Mouse (Mus musculus) stomach, embryonic 16.5 days (tissue): Measurements from ENCODE around the gene Lyrm9. TPM values are rescaled to one million over a fixed set of nuclear protein-coding genes. Genes with fewer than 3 reads are reported as not detected.

ENCODE experiments used
- ATAC-seq: fragments of 200-750 bp; cut with Nextera tagmentation; 2 replicates; pipeline ENCODE4 v1.8.0; 2017; ENCODE audit warnings: moderate number of reproducible peaks, moderate TSS enrichment; ENCODE audit not compliant: insufficient read depth, low FRiP score
- H3K27ac ChIP-seq: fragments of 300-500 bp; sonication (generic); 2 replicates; pipeline ENCODE4 v1.5.1; 2014; ENCODE audit warnings: low read length
- H3K27me3 ChIP-seq: fragments of 300-500 bp; sonication (generic); 2 replicates; pipeline ENCODE4 v1.6.1; 2014; ENCODE audit warnings: low read length, control low read depth, mixed read lengths; ENCODE audit not compliant: control insufficient read depth, insufficient read depth
- H3K36me3 ChIP-seq: fragments of 300-500 bp; sonication (generic); 2 replicates; pipeline ENCODE4 v1.6.1; 2014; ENCODE audit warnings: low read length; ENCODE audit not compliant: control insufficient read depth, insufficient read depth
- H3K4me1 ChIP-seq: fragments of 300-500 bp; sonication (generic); 2 replicates; pipeline ENCODE4 v1.6.1; 2014; ENCODE audit warnings: low read length, control low read depth, mixed read lengths; ENCODE audit not compliant: control insufficient read depth, insufficient read depth
- H3K4me2 ChIP-seq: fragments of 300-500 bp; sonication (generic); 2 replicates; pipeline ENCODE4 v1.6.1; 2014; ENCODE audit warnings: low read depth, low read length, mixed read lengths
- H3K4me3 ChIP-seq: fragments of 300-500 bp; sonication (generic); replicated peaks from 2 replicates; pipeline ENCODE4 v1.5.1; 2014; ENCODE audit warnings: mild to moderate bottlenecking, low read length
- H3K9ac ChIP-seq: fragments of 300-500 bp; sonication (generic); 2 replicates; pipeline ENCODE4 v1.6.1; 2014; ENCODE audit warnings: low read length
- H3K9me3 ChIP-seq: fragments of 300-500 bp; sonication (generic); replicated peaks from 2 replicates; pipeline ENCODE4 v1.6.1; 2016; ENCODE audit warnings: low read length, control low read depth; ENCODE audit not compliant: control insufficient read depth
- WGBS: fragments of 180-500 bp; shearing (Covaris S2); extraction: QIAGEN DNeasy Blood & Tissue Kit; methylation state at CpG from one replicate; pipeline ENCODE4 v1.1.7; 2014; 5-methylcytosine and 5-hydroxymethylcytosine counted together
- polyA plus RNA-seq: library from polyadenylated mRNA; unstranded; fragments of >200 nt; fragmentation: Nextera tagmentation; extraction: Ambion mirVana; gene quantifications from 2 replicates; pipeline ENCODE4 v1.2.1, GENCODE M21; 2015

Gene Lyrm9
- polyA plus RNA-seq, 1 experiment from 2014 or later: 20.0 TPM

DNA sequence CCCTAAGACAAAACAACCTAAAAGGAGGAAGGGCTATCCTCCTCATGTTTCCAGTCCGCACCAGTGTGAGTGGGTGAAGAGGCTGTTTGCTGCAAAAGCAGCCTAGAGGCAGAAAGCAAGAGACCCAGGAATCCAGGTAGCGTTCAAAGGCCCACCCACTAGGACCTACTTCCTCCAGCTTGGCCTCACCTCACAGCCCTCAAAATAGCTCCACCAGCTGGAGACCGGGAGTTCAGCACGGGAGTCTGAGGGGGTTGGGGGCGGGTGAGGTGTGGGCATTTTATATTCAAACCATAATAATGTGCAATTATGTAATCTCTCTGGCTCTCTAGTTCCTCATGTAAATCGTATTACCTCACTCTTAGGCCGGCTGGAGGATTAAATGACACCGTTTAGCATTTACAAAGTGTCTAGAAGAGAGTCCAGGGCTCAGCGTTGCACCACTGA lies 20.7 kb upstream of the Lyrm9 start:
- ATAC-seq: no peak
- H3K27me3 ChIP-seq: no peaks in the 10 kb centered on the region
- no peak overlapping the region for H3K4me2 ChIP-seq
- no peaks in the 10 kb centered on the region for H3K9me3 ChIP-seq
- H3K4me3 ChIP-seq: no peak overlapping the region
- no peak overlapping the region for H3K27ac ChIP-seq
- WGBS: 45% methylated on average over 9 of the region's 9 CpGs
- H3K4me1 ChIP-seq: no peaks in the 10 kb centered on the region
- H3K9ac ChIP-seq: no peak overlapping the region
- H3K36me3 ChIP-seq: no peaks in the 10 kb centered on the region

DNA sequence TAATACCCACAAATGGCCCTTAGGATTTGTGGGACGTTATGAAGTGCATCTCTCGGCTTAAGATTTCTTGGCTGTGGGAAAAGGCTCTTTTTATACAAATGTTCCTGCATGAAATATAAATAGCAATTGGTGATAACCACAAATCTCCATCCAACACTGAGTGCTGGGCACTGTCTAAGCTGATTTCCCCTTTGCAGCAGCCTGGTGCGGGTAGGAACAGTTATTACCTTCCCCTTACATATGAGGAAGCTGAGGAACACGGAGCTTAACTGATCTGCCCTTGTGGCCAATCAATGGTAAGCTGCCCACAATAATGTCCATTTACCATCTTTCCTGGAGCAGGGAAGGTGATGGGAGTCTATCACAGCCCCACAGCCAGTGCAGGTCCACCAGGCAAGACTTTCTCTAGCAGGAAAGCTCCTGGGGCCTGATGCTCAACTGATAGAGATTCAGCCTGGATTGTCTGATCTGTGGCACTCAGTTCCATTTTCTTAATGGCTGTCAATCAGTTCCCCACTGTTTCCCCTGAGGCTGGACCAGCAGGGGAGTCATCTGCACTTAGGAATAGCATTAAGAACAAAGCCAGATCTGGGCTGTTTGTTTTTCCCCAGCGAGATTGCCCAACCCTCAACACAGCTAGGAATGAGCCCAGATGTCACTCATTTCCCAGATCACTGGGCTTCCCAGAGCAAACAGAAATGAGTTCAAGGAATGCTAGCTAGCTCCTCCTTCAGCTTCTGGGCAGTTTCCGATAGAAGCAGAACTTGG lies 18.9 kb upstream of the Lyrm9 start:
- no peaks in the 10 kb centered on the region for H3K9me3 ChIP-seq
- no peak overlapping the region for H3K4me3 ChIP-seq
- no peak overlapping the region for H3K4me2 ChIP-seq
- no peak overlapping the region for H3K27ac ChIP-seq
- ATAC-seq: no peak
- H3K27me3 ChIP-seq: no peaks in the 10 kb centered on the region
- no peaks in the 10 kb centered on the region for H3K4me1 ChIP-seq
- H3K9ac ChIP-seq: no peak overlapping the region
- H3K36me3 ChIP-seq: no peaks in the 10 kb centered on the region
- WGBS: 51% methylated on average over 6 of the region's 6 CpGs

DNA sequence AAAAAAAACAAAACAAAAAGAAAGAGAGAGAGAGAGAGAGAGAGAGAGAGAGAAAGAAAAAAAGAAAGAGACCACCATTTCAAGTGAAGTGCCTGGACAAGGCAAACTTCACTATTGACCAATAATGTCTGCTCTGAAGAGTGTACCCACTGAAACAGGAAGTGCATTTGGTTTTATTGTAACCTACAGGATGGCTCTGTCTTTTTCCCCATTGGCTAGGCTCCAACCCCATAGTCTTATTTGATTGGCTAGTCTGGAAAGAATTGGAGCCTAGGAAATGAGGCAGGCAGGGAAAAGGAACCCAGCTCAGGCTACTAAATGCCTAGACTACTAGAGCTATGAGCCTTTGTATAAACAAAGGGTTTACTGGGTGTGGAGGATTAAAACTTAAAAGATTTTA lies 17.0 kb upstream of the Lyrm9 start:
- H3K9me3 ChIP-seq: no peaks in the 10 kb centered on the region
- H3K4me2 ChIP-seq: no peak overlapping the region
- H3K27ac ChIP-seq: no peak overlapping the region
- ATAC-seq: no peak
- H3K4me1 ChIP-seq: no peaks in the 10 kb centered on the region
- H3K9ac ChIP-seq: no peak overlapping the region
- no peaks in the 10 kb centered on the region for H3K27me3 ChIP-seq
- H3K4me3 ChIP-seq: no peak overlapping the region
- no peaks in the 10 kb centered on the region for H3K36me3 ChIP-seq

DNA sequence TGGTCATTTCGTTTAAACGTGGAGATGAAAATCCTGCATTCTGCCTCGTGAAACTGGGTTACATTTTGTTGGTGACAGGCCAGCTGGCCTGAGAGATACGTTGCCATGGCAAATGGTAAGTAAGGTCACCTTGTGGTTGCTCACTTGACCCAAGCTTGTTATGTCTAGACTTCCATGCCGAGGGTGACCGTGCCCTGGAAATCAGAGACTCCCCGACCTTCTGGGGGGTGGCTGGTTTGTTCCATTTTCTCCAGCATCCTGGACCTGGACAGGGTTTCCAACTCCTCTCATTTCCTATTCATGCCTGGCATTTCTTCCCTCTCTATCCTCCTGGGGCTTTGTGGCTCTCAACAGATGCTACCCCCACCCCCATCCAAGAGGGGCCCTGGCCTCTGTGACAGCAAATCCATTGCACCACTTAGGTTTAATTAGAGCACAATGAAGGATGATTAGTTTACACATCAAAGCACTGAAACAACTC lies 11.9 kb upstream of the Lyrm9 start:
- WGBS: 50% methylated on average over 7 of the region's 7 CpGs

DNA sequence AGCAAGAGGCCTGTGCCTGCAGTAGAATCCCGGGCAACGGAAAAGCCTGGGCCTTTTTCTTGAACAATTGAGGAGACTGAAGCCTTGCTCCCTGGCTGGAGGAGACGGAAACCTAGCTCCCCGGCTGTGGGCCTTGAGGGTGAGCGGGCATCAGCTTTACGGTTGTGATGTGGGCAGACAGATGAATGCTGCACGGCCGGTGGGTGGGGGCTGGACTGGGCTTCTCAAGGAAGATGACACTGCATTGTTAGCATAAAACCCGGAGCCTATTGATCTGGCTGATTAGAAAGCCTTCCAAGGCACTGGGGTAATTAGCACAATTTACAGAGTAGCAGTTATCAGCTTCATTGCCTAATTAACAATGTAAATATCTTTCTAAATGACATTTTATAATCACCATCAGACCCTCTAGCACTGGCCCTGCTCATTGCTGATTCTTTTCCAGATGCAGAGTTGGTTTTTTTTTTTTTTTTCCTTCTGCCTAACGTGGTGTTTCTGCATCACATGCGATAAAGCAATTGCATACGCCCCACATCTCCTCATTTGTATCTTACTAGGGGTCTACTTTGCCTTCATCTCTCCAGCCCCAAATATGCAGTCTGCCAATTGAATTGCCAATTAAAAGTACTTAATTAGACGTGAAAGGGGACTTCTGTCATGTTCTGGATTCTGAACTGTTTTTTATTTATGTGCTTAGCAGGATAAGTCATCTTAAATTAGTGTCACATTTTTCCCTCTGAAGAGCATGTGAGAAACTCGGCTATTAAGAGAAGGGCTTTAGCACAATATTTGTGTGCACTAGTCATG lies 10.2 kb upstream of the Lyrm9 start:
- ATAC-seq: no peak
- H3K4me1 ChIP-seq: no peaks in the 10 kb centered on the region
- H3K27me3 ChIP-seq: no peaks in the 10 kb centered on the region
- no peak overlapping the region for H3K9ac ChIP-seq
- H3K36me3 ChIP-seq: no peaks in the 10 kb centered on the region
- no peak overlapping the region for H3K4me2 ChIP-seq
- H3K4me3 ChIP-seq: no peak overlapping the region
- no peaks in the 10 kb centered on the region for H3K9me3 ChIP-seq
- no peak overlapping the region for H3K27ac ChIP-seq
- 74% methylated on average over 14 of the region's 14 CpGs for WGBS

More for the DNA sequence above, 11.9 kb upstream of the Lyrm9 start:
- Histone ChIP-seq H3K4me2 (no peak overlapping the region), H3K4me1 (no peaks in the 10 kb centered on the region), H3K27me3 (no peaks in the 10 kb centered on the region), H3K9me3 (no peaks in the 10 kb centered on the region), H3K9ac (no peak overlapping the region), H3K27ac (no peak overlapping the region), H3K4me3 (no peak overlapping the region), H3K36me3 (no peaks in the 10 kb centered on the region)
- ATAC-seq: no peak

DNA sequence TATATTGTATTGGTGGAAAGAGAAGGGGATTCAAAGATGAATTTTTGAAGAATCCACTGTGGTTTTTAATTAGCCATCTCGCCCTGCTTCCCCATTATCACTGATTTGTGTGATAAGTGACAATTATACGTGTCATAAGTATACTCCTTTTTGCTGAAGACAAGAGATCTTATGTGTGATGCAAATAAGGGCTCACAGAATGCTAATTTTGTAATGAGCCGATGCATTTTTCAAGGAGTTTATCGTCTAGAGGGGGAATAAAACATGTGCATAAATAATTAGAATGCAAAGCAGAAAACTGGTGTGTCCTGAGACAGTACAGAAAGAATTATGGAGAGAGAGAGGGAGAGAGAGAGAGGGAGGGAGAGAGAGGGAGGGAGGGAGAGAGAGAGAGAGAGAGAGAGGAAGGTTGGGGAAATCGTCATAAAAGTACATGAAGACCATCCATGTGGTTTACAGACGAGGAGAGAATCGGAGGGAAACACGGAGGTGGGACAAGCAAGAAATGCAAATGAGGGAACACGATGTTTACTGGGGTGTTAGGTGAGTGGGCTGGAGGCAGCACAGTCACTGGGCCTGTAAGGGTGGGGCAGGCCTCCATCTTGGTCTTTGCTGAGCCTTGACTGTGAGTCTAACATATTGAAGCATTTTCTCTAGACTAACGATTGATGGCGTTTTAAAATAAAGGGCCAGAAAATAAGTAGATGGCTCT lies 8.9 kb upstream of the Lyrm9 start:
- Histone ChIP-seq H3K9me3 (no peaks in the 10 kb centered on the region), H3K4me2 (no peak overlapping the region), H3K27me3 (no peaks in the 10 kb centered on the region), H3K4me1 (no peaks in the 10 kb centered on the region), H3K36me3 (no peaks in the 10 kb centered on the region), H3K9ac (no peak overlapping the region), H3K27ac (no peak overlapping the region), H3K4me3 (no peak overlapping the region)
- no peak for ATAC-seq
- WGBS: 81% methylated on average over 11 of the region's 11 CpGs

DNA sequence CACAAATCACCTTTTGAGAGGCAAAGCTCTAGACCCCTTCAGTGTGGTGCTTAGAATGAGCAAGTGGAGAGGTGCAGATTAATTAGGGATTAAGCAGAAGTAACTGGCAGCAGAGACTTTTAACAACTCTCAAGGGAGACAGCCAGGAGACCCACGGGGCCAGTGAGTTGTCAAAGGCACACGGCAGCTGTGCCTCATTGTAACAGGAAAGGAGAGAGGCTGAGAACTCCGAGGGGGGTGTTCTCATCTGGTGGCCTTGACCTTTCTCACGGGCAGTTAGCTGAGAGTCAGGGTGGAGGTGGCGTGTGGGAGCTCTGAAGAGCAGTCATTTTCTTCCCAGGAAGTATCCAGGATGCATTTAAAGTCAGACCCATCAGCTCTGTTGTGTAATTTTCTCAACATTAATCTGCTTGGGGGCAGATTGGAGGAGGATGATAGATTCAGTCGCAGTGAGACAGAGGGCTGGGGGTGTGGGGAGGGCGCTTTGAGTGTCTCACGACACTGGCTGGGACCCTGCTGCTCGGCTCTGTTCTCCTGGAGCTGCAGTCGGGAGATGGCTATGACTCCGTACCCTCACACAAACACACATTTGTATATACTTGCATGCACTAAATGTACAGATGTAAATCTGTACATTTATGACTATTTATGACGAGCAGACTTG lies 5.9 kb upstream of the Lyrm9 start:
- Histone ChIP-seq H3K27me3 (no peaks in the 10 kb centered on the region), H3K4me1 (no peaks in the 10 kb centered on the region), H3K36me3 (no peaks in the 10 kb centered on the region), H3K4me2 (no peak overlapping the region), H3K9me3 (no peaks in the 10 kb centered on the region), H3K27ac (no peak overlapping the region), H3K9ac (no peak overlapping the region), H3K4me3 (no peak overlapping the region)
- 31% methylated on average over 12 of the region's 12 CpGs for WGBS
- no peak for ATAC-seq

DNA sequence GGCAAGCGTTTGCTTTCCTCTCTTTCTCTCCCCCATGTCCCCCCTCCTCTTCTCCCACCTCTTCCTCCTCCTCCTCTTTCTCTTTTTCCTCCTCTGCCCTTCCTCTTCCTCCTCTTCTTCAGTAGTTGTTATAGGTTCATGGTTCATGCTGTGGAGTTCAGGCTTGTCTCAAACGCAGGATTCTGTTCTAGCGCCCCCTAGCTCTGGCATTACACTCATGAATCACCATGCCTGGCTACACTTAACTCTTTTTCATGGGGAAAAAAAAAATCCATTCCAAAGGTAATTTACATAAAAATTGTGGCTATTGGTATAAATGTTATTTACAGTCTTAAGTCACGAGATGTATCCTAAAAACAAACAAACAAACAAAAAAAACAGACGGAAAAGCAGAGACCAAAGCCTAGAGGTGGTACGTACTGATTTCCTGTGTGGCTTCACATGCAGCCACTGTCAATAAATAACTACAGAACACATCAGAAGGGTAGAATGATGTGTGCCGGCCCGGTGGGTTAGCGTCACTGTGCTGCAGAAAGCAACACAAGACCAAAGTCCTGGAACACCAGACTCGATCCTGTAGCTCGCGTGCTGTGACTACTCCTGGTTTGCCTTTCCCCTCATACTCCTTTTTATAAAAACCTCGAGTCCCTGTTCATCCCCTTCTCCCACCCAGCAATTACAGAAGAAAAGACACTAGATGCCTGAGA lies 3.4 kb upstream of the Lyrm9 start:
- H3K4me3 ChIP-seq: no peak overlapping the region
- ATAC-seq: no peak
- no peaks in the 10 kb centered on the region for H3K27me3 ChIP-seq
- H3K36me3 ChIP-seq: no peaks in the 10 kb centered on the region
- no peak overlapping the region for H3K27ac ChIP-seq
- peaks cover 5% of the 10 kb centered on the region; the same call in 1 of the 2 replicates for H3K4me1 ChIP-seq
- H3K9me3 ChIP-seq: no peaks in the 10 kb centered on the region
- 56% methylated on average over 13 of the region's 13 CpGs for WGBS
- H3K9ac ChIP-seq: no peak overlapping the region
- H3K4me2 ChIP-seq: no peak overlapping the region
